Mouse (Mus musculus): ENCODE measurements at regions not wholly inside any gene's neighbourhood (a gene's known extent, or its start where the extent isn't known, plus 50 kb on each side); places are given as distances from the start of the nearest gene placed in this dataset.
A peak's percentile ranks its signal among the peaks of the same experiment; 100 is the strongest.

DNA sequence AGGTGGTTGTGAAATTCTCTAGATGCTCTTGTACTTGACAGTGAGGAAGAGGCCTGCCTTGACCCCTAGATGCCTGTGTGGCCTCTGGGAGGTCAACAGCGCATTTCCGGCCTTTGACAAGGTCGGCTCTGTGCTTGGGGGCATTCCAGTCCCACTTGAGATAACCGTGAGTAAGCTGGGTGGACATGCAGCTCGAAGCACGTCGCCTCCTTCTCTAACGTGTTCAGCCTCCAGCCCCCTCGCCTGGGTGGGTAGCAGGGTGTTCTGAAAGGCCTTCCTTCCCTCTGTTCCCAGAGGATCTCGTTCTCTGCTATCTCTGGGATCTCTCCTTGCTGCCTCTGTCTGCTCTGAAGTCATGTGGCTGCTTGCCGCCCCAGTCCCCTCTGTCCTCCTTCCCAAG lies 70.2 kb upstream of the Slc38a2 start:
- H3K36me3 ChIP-seq (ENCODE audit: control insufficient read depth, insufficient read depth), result no peaks in the 10 kb centered on the region
- no peak for ATAC-seq (ENCODE audit: low read depth)
- no peak overlapping the region for H3K27ac ChIP-seq (ENCODE audit: low read length)
- H3K9me3 ChIP-seq (replicated peaks; ENCODE audit: control insufficient read depth, low read length), result no peaks in the 10 kb centered on the region
- no peak overlapping the region for H3K9ac ChIP-seq (ENCODE audit: low read depth, low read length)
- WGBS (ENCODE audit: insufficient replicate concordance), result 69% methylated on average over 11 of the region's 11 CpGs
- H3K4me1 ChIP-seq (ENCODE audit: control insufficient read depth, low read depth, low read length), result 0 out of 2 replicates have a peak, but pooled peaks cover 3% of the 10 kb centered on the region
- no peaks in the 10 kb centered on the region for H3K27me3 ChIP-seq (ENCODE audit: control insufficient read depth, insufficient read depth, low read depth, low read length)
- no peak overlapping the region for H3K4me3 ChIP-seq (ENCODE audit: low read depth, low read length)
- H3K4me2 ChIP-seq (ENCODE audit: low read depth, low read length), result no peak overlapping the region

DNA sequence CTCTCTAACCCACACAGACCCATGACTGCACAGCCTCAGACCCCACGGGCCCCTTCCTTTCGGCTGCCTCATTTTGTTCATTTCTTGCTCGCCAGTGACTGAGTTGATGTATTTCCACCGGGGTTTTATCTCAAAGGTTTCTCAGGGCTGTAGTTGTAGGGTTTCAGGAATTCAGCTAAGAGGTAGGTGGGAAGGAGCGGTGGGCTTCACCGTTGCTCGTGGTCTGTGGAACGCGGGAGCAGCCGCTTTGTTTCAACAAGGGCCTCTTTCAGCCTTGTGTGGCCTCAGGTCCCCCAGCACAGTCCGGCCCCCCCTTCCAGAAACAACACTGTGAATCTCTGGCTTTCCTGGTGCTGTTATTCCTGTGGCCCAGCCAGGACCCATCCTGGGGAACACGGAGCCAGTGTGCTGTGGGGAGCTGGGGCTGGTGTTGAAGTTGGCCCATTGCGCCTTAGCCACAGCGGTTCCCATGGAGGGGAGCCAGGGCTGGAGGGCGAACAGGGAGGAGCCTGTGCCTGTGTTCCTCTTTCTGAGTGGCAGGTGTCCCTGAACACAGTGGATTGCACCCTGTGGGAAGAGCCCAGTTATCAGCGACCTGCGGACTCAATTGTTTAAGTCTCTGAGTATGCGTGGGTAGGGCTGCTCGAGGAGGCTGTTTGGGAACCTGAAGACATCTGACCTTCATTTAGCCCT lies 68.9 kb upstream of the Slc38a2 start:
- no peak overlapping the region for H3K4me2 ChIP-seq (ENCODE audit: low read depth, low read length)
- H3K9me3 ChIP-seq (replicated peaks; ENCODE audit: control insufficient read depth, low read length), result no peaks in the 10 kb centered on the region
- H3K4me3 ChIP-seq (ENCODE audit: low read depth, low read length), result no peak overlapping the region
- H3K27ac ChIP-seq (ENCODE audit: low read length), result no peak overlapping the region
- WGBS (ENCODE audit: insufficient replicate concordance), result 63% methylated on average over 19 of the region's 19 CpGs
- 0 out of 2 replicates have a peak, but pooled peaks cover 3% of the 10 kb centered on the region for H3K4me1 ChIP-seq (ENCODE audit: control insufficient read depth, low read depth, low read length)
- no peaks in the 10 kb centered on the region for H3K36me3 ChIP-seq (ENCODE audit: control insufficient read depth, insufficient read depth)
- no peak overlapping the region for H3K9ac ChIP-seq (ENCODE audit: low read depth, low read length)
- peak; percentile 32; the same call in 1 of the 2 replicates for ATAC-seq (ENCODE audit: low read depth)
- no peaks in the 10 kb centered on the region for H3K27me3 ChIP-seq (ENCODE audit: control insufficient read depth, insufficient read depth, low read depth, low read length)

DNA sequence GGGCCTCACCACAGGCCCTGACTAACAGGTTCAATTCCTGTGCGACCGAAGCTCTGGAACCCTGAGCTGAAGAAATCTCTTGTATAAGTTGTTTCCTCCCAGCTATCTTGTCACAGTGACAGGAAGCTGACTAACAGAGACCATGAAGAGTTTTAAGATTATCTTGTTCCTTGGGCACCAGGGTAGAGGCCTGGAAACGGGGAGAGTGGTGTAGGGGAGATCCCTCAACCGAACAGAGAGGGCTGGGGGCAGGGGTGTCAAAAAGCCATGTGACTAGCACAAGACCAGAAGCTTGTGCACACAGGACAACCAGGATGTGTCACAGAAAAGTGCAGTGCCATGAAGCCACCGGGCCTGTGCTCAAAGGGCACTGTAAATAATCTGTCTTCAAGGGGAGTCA lies 67.7 kb upstream of the Slc38a2 start:
- Histone ChIP-seq H3K9me3 (replicated peaks; ENCODE audit: control insufficient read depth, low read length) (no peaks in the 10 kb centered on the region), H3K27ac (ENCODE audit: low read length) (no peak overlapping the region), H3K4me3 (ENCODE audit: low read depth, low read length) (no peak overlapping the region), H3K9ac (ENCODE audit: low read depth, low read length) (no peak overlapping the region), H3K36me3 (ENCODE audit: control insufficient read depth, insufficient read depth) (no peaks in the 10 kb centered on the region), H3K27me3 (ENCODE audit: control insufficient read depth, insufficient read depth, low read depth, low read length) (no peaks in the 10 kb centered on the region), H3K4me1 (ENCODE audit: control insufficient read depth, low read depth, low read length) (0 out of 2 replicates have a peak, but pooled peaks cover 3% of the 10 kb centered on the region), H3K4me2 (ENCODE audit: low read depth, low read length) (no peak overlapping the region)
- no peak for ATAC-seq (ENCODE audit: low read depth)
- 38% methylated on average over 5 of the region's 5 CpGs for WGBS (ENCODE audit: insufficient replicate concordance)

DNA sequence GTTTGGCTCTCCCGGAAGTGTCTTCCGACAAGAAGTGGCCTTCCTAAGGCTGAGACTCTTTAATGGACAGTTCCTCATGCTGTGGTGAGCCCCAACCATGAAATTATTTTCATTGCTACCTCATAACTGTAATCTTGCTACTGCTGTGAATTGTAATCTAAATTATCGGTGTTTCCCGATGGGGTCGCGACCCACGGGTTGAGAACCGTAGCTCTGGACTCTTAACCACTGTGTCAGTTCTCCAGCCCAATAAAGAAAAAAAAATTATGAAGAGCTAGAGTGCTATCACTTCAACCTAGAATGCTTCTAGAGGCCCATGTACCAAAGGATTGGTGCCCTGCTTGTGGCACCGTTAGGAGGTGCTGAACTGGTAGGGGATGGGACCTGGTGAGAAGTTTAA lies 66.7 kb upstream of the Slc38a2 start:
- no peak for ATAC-seq (ENCODE audit: low read depth)
- 87% methylated on average over 9 of the region's 9 CpGs for WGBS (ENCODE audit: insufficient replicate concordance)
- H3K4me3 ChIP-seq (ENCODE audit: low read depth, low read length), result no peak overlapping the region

DNA sequence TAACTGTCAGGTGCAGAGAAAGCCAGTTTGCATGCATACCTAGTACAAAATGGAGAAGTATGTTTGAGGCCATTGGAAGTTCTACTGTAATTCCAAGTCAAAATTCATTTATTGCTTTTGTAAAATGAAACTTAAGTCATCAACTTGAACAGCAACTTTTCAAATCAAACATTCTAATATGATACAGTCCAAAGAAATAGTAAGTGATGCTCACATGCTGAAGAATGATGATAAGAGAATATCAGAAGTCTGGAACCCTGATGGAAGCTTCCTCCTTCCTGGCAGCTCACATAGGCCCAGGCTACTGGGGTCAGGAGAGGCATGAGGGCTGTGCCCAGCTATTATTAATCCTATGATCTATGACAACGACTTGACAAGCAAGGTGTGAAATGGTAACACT lies 64.1 kb upstream of the Slc38a2 start:
- Histone ChIP-seq H3K27ac (ENCODE audit: low read length) (no peak overlapping the region), H3K4me3 (ENCODE audit: low read depth, low read length) (no peak overlapping the region), H3K4me2 (ENCODE audit: low read depth, low read length) (no peak overlapping the region), H3K9me3 (replicated peaks; ENCODE audit: control insufficient read depth, low read length) (no peaks in the 10 kb centered on the region), H3K9ac (ENCODE audit: low read depth, low read length) (no peak overlapping the region), H3K4me1 (ENCODE audit: control insufficient read depth, low read depth, low read length) (no peaks in the 10 kb centered on the region; the same call in 1 of the 2 replicates), H3K27me3 (ENCODE audit: control insufficient read depth, insufficient read depth, low read depth, low read length) (no peaks in the 10 kb centered on the region), H3K36me3 (ENCODE audit: control insufficient read depth, insufficient read depth) (no peaks in the 10 kb centered on the region)
- 32% methylated on average over 1 of the region's 1 CpGs for WGBS (ENCODE audit: insufficient replicate concordance)
- ATAC-seq (ENCODE audit: low read depth), result no peak

More for the DNA sequence above, 66.7 kb upstream of the Slc38a2 start:
- Histone ChIP-seq H3K36me3 (ENCODE audit: control insufficient read depth, insufficient read depth) (no peaks in the 10 kb centered on the region), H3K4me1 (ENCODE audit: control insufficient read depth, low read depth, low read length) (0 out of 2 replicates have a peak, but pooled peaks cover 3% of the 10 kb centered on the region), H3K9ac (ENCODE audit: low read depth, low read length) (no peak overlapping the region), H3K9me3 (replicated peaks; ENCODE audit: control insufficient read depth, low read length) (no peaks in the 10 kb centered on the region), H3K27me3 (ENCODE audit: control insufficient read depth, insufficient read depth, low read depth, low read length) (no peaks in the 10 kb centered on the region), H3K4me2 (ENCODE audit: low read depth, low read length) (no peak overlapping the region), H3K27ac (ENCODE audit: low read length) (no peak overlapping the region)

DNA sequence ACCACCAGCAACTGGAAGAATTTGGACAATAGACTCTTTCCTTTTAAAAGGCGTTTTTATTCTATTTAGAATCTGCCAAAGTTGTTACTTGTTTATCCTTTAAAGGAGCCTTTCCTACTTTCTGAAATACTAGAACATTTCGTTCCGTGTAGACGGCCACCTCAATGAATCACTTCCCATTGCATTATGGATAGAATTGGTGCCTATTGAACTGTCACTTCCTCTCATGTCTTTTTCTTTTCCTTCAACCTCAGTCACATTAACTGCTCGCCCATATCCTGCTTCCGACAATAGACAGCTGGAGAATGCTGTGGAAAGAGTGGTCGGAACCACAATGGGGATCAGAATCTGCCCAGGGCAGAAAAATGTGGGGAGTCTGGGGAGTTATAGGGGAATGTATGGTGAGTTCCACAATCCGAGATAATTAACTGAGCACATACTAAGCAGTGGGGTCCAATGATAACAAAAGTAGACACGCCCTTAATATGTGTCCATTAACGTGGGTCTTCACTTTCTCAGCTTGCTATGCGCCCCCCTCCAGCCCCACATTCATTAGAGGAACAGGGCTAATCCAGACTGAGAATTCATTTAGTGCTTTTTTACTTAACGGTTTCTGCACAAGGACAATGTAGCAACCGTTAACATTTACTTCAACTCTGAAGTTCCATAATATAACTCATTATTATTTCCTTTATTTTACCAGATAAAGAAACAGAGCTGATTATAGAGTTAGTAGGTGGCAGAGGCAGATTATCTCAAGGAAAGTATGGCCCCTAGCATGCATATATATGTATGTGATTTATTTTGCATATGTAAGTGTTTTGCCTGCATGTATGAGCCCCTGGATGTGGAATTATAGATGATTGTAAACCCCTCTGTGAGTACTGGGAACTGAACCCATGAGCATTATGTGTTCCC lies 59.8 kb upstream of the Slc38a2 start:
- no peak overlapping the region for H3K27ac ChIP-seq (ENCODE audit: low read length)
- no peak overlapping the region for H3K4me3 ChIP-seq (ENCODE audit: low read depth, low read length)
- no peak overlapping the region for H3K4me2 ChIP-seq (ENCODE audit: low read depth, low read length)
- 41% methylated on average over 13 of the region's 13 CpGs for WGBS (ENCODE audit: insufficient replicate concordance)
- no peaks in the 10 kb centered on the region; the same call in 1 of the 2 replicates for H3K4me1 ChIP-seq (ENCODE audit: control insufficient read depth, low read depth, low read length)
- no peak overlapping the region for H3K9ac ChIP-seq (ENCODE audit: low read depth, low read length)
- no peaks in the 10 kb centered on the region for H3K27me3 ChIP-seq (ENCODE audit: control insufficient read depth, insufficient read depth, low read depth, low read length)
- no peak for ATAC-seq (ENCODE audit: low read depth)
- H3K9me3 ChIP-seq (replicated peaks; ENCODE audit: control insufficient read depth, low read length), result no peaks in the 10 kb centered on the region
- no peaks in the 10 kb centered on the region for H3K36me3 ChIP-seq (ENCODE audit: control insufficient read depth, insufficient read depth)

DNA sequence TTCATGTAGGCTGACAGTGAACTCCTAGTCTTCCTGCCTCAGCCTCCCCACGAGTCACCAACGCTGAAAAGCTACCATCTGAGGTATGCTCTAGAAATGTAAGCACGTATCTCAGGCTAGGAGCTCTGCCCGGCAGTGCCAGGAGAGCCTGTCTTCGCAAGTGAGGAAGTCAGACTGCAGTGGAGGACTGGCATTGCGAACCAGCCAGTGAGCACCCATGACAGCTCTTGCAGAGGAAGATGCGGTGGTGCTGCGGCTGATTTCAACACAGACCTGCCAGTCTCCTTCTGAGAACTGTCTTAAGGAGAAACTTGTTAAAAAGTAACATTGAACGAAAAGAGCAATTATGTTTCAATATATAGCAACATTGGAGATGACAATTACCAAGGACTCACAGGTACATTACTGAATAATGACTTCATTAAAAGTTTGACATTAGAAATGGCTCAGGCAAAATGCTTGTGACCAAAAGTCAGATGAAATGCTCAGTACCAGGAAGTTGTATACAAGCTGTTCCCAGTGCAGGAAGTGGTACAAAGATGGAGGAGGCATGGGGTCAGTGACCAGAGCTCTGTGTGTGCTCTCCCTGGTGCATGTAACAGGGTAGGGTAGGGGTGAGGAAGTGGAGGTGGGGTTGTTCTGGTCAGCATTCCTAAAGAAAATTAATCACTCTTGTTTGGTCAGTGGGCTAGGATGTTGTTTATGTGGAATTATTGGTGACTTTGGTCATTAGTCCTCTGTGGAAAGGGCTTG lies 58.1 kb upstream of the Slc38a2 start:
- ATAC-seq (ENCODE audit: low read depth), result peak; percentile 62; the same call in 1 of the 2 replicates
- no peaks in the 10 kb centered on the region for H3K27me3 ChIP-seq (ENCODE audit: control insufficient read depth, insufficient read depth, low read depth, low read length)
- H3K36me3 ChIP-seq (ENCODE audit: control insufficient read depth, insufficient read depth), result no peaks in the 10 kb centered on the region
- no peaks in the 10 kb centered on the region; the same call in 1 of the 2 replicates for H3K4me1 ChIP-seq (ENCODE audit: control insufficient read depth, low read depth, low read length)
- 40% methylated on average over 9 of the region's 9 CpGs for WGBS (ENCODE audit: insufficient replicate concordance)
- H3K27ac ChIP-seq (ENCODE audit: low read length), result peak overlapping the region; percentile 33
- H3K9ac ChIP-seq (ENCODE audit: low read depth, low read length), result no peak overlapping the region
- H3K4me3 ChIP-seq (ENCODE audit: low read depth, low read length), result no peak overlapping the region
- no peak overlapping the region for H3K4me2 ChIP-seq (ENCODE audit: low read depth, low read length)
- no peaks in the 10 kb centered on the region for H3K9me3 ChIP-seq (replicated peaks; ENCODE audit: control insufficient read depth, low read length)

DNA sequence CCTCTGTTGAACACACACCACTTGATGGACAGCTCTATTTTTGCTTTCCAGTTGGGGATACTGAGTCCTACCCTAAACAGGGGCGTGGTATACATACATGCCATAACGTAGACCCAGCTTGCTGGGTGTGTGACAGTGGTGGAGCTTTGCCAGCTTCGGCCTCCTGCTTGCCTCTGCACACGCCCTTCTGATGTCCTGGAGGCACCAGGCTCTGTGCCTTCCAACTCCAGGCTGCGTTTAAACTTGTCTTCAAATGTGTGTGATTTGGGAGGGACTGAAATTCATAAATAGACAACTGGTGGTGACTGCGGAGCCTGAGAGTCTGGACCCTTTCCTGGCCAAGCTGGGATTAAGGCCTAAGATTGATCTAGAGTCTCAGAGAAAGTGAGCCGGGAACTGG lies 56.9 kb upstream of the Slc38a2 start:
- Histone ChIP-seq H3K9ac (ENCODE audit: low read depth, low read length) (no peak overlapping the region), H3K4me2 (ENCODE audit: low read depth, low read length) (no peak overlapping the region), H3K27ac (ENCODE audit: low read length) (no peak overlapping the region), H3K36me3 (ENCODE audit: control insufficient read depth, insufficient read depth) (no peaks in the 10 kb centered on the region), H3K9me3 (replicated peaks; ENCODE audit: control insufficient read depth, low read length) (no peaks in the 10 kb centered on the region), H3K4me1 (ENCODE audit: control insufficient read depth, low read depth, low read length) (no peaks in the 10 kb centered on the region; the same call in 1 of the 2 replicates), H3K27me3 (ENCODE audit: control insufficient read depth, insufficient read depth, low read depth, low read length) (no peaks in the 10 kb centered on the region), H3K4me3 (ENCODE audit: low read depth, low read length) (no peak overlapping the region)
- ATAC-seq (ENCODE audit: low read depth), result no peak
- 63% methylated on average over 7 of the region's 7 CpGs for WGBS (ENCODE audit: insufficient replicate concordance)
